Mouse (Mus musculus): ENCODE results near the gene Hcfc2. TPM values are rescaled to one million over a fixed set of nuclear protein-coding genes. Genes with fewer than 3 reads are reported as not detected.

The Hcfc2 gene
- total RNA-seq (2021) = 10 to 100 TPM; 27.9 to 28.5 TPM
- long read RNA-seq, experiment 1, partial matches to known transcripts = 2 of 6 reads
- long read RNA-seq, experiment 1, other reads (novel, unspliced or antisense) = 3 of 6 reads
- long read RNA-seq, experiment 2, partial matches to known transcripts = 5 of 13 reads
- long read RNA-seq, experiment 2, other reads (novel, unspliced or antisense) = 8 of 13 reads

DNA sequence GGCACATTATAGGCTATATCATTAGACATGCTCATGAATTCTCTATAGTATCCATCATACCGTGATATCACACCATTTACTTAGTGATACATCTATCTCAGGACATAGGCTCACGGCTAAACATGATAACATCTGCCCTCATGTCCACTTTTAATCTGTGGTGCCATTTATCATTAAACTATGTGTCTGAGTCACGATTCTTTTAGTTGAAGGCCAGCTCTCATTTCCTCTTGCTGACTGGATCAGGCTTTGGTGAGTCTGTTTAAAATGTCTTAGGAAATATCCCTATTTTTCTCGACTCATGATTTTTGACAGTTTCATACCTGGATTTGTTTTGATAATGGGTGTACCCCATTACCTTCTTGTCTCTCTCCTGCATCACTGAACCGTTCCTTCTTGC, at the start of gene Hcfc2:
Gene Hcfc2, plus strand, starts transcription at position 205 of the 400 bp plus-strand sequence.
- no peak for DNase-seq (ENCODE audit: low spot score in 2 of 2)

DNA sequence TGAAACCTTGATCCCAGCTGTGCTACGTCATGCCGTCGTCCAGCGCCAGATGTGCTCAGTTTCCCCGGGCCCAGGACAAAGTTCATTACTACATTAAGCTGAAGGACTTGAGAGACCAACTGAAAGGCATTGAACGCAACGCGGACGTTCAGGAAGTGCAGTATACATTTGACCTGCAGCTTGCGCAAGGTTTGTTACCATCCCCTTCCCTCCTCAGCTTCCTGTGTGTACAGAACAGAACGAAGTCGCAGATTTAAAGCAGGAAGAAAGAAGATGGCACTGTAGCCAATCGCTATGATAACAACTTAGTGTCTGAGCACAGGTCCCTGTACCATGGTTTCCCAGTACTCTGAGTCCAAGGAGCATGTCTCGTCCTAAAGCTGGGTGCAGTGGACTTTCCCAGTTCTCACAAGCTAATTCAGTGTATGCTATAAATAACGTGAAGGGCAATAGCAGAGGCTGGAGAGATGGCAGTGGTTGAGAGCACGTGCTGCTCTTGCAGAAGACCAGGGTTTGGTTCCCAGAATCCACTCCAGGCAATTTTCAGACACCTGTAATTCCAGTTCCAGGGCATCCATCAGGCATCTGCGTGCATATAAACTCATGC, 48.7 kb upstream of the Hcfc2 start:
- DNase-seq (ENCODE audit: low spot score in 2 of 2) = no peak

DNA sequence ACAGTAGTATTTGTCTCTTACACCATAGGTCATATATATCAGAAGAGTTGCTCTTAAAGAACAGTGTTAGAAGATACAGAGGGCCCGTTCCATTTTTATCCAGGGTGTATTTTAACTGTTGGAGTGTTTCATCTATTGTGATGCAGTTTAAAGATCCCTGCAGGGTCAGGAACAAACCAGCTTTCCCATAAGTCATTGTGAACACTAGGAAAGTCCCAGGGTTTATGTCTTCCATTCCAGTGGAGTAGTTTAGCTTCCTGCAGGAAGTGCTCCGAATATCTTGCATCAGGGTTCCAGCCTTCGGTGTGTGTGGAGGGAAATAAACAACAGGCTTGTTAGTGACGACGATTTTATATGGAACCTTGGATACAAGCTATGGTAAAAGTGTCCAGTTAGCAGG, 44.7 kb upstream of the Hcfc2 start:
- DNase-seq (ENCODE audit: low spot score in 2 of 2) = no peak

DNA sequence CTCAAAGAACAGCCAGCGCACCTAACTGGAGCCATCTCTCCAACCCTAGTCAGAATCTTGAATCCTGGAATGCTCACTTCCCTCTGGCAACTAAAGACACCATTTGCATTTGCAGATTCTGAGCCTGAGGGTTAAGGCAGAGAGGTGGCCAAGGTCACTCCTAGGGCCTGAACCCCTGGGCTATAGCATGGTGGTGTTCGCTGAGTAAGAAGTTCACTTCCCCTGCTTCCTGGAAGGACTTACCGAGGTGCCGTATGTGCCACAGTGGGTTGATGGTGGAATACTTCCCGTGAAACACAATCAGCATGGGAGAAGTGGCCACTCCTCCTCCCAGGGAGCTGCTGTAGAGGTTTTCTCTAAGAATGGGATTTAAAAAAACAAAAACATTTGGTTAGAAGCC, 43.3 kb upstream of the Hcfc2 start:
- DNase-seq (ENCODE audit: low spot score in 2 of 2) = no peak

DNA sequence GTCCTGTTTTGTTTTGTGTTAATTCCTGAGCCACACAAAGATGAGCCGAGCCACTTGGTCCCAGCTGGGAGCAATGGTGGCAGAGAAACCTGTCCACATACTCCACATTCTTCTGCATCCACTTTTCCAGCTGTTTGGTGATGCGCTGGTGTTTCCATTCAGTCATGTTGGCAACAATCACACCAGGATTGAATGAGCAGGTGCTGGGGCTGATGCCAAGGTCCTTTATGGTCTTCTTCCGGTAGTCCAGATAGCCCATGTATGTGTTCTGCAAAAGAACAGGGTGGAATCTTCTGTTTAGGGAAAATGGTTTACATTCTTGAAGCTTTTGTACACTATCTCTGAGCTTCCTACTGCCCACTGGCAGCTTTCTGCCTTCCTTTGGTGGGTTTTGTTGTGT, 41.4 kb upstream of the Hcfc2 start:
- DNase-seq (ENCODE audit: low spot score in 2 of 2) = no peak

DNA sequence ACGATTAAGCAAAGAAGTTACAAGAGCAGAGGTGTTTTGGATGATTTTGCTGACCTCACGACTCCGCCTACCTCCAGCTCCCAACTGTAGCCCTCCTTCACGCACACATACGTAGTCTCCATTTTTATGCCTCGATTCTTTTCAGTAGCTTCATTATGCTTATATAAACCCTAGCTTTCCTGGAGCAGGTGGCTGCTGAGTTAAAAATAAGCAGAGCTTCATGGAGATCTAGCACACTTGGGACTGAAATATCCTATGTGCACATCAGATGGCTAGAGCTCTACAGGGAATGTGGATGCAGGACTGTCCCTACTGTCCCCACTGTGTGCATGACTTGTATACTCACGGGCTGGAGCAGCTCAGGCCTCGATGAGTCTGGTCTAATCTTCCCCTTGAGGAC, 34.1 kb upstream of the Hcfc2 start:
- DNase-seq (ENCODE audit: low spot score in 2 of 2) = no peak

DNA sequence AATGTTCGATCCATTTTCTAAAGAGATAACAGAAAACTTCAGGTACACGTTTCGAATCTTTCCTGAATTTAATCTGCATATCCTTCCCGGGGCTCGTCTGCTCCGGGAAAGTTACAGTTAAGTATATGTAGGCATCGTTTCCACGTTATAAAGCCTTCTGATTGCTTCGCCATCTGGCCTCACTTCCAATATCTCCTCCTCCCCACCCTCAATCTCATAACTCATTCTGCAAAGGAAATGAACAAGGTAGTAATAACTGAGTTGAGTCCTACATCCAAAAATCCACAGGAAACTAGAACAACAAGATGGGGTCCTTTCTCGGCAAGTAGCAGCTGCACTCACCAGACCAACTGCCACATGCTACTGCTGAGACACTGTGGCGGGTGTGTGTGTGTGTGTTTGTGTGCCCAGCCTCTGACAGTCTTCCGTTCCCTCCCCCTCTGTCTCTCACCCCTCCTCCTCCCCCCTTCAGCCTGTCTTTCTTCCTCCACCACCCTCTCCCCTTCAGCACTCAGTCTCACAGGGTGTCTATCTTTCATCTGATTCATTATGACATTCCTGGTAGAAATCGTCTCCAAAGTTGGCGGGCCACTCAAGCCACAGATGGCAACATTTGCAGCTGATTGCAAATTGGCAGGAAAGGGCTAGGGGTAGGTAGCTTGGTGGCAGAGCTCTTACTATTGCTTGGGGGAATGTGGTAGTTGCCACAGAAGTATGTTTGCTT, 33.5 kb upstream of the Hcfc2 start:
- no peak for DNase-seq (ENCODE audit: low spot score in 2 of 2)

DNA sequence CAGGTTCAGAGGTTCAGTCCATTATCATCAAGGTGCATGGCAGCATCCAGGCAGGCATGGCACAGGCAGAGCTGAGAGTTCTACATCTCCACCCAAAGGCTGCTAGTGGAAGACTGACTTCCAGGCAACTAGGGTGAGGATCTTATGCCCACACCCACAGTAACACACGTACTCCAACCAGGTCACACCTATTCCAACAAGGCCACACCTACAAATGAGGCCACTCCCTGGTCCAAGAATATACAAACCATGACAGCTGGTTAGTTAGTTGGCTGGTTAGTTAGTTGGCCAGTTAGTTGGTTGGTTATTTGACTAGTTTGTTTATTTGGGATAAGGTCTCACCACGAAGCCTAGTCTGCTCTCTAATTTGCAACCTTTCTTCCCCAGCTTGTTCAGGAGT, 32.7 kb upstream of the Hcfc2 start:
- no peak for DNase-seq (ENCODE audit: low spot score in 2 of 2)

DNA sequence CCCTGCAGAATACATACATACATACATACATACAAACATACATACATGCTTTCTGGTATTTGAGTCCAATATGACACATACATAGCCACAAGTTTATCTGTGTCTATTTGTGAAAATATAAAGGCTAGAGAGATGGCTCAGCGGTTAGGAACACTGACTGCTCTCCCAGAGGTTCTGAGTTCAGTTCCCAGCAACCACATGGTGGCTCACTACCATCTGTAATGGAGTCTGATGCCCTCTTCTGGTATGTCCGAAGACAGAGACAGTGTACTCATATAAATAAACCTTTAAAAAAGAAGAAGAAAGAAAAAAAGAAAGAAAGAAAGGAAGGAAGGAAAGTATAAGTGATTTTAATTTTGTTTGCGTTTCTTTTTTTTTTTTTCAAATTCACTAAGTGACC, 30.0 kb upstream of the Hcfc2 start:
- no peak for DNase-seq (ENCODE audit: low spot score in 2 of 2)

DNA sequence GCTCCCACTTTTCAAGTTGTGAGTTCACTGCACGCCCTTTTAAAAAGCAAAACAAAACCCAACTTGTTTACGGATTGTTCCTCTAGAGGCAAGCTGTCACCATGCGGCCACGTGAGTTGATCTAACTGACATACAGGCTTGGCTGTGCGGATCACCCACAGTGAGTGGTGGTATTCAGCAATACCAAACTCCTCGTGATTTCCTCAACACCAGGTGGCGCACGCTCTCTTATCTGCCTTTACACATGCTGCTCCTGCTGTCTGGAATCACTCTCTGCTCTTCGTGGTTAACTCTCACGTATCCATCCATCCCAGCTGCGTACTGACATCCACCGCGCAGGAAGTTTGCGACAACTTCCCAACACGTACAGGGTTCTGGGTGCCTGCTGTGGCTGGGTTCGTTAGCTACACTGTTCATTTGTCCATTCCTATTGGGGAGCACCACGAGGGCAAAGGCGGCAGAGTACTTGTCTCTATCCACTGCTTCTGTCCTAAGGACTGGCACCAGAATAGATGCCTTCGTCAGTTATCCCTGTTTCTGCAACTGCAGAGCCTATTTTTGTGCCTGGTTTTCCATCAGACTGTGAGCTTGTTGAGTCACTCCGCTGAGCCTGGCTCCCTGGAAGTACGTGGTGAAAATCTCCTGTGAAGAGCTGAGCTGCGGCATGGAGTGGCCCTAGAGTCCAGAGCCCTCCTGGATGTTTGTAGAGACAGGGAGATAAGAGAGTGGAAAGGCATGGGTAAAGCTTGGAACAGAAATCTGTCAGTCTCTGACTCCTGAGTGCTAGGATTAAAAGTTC, 29.3 kb upstream of the Hcfc2 start:
- peak; percentile 38 to 64 for DNase-seq (ENCODE audit: low spot score in 2 of 2)

DNA sequence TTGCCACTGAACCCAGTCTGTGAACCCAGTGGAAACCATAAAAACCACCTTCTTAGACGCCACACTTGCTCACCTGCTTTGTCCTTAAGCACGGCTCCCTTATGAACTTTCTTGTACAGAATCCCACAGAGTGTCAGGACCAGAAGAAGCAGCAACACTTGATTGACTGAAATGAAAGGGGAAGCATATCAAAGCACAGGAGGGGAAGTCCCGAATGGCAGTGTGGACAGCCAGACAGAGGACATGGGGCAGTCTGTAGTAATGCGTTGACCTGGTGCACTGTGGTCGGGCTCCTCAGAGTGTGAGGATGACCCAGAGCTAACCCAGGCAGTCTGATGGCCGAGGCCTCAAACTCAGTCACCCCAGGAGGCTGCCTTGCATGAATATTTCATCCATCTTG, 25.8 kb upstream of the Hcfc2 start:
- no peak for DNase-seq (ENCODE audit: low spot score in 2 of 2)

DNA sequence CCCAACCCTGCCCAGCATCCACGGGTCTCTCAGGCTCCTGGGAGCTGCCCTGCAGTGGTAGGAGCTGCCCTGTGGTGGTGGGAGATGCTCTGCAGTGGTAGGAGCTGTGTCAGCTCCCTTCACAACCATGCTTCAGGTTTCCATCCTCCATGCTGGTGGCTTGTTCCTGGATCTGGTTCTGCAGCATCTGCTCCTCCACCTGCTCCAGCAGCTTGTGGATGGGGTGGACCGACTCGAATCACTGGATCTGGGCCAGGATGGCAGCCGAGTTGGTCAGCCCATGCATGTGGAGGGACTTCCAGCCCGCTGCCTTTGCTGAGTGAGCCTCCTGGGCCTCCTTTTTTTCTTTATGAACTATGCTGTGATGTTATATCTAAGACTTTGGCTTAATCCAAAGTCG, 19.0 kb upstream of the Hcfc2 start:
- DNase-seq (ENCODE audit: low spot score in 2 of 2) = no peak

DNA sequence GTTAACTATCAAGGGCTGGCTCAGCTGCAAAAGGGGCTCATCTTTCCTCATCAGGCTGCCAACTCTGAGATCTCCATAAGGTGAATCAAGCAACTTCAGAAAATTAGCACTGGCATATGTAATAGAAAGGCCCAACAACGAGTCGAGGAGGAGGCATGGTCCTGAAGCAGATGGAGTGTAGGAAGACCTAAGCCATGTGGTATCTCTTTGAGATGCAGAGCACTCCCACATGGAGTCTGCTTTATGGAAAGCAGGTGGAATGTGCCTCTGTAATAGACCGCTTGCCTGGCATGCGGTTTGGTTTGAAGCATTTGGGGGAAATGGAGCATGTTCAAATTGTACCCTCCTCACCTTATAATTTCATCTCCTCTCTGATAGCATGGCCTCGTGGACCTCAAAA, 15.2 kb upstream of the Hcfc2 start:
- DNase-seq (ENCODE audit: low spot score in 2 of 2) = no peak

DNA sequence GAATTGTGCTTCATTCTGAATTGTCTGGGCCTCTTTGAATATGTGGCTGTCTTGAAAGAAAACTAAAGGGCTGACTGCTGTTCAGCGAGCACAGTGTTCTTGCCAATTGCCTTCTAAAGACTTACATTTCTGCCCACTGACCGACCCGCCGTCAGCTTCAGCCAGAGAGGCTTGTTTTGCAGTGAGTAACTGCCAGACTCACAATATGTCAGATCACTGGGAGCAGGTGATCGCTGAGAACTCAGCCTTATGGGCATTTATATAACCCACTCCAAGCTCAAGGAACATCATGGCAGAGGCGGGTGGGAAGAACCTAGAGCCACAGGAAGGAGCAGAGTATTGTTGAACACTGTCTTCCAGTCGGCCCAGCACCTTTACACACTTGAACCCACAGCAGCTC, 14.3 kb upstream of the Hcfc2 start:
- no peak for DNase-seq (ENCODE audit: low spot score in 2 of 2)

DNA sequence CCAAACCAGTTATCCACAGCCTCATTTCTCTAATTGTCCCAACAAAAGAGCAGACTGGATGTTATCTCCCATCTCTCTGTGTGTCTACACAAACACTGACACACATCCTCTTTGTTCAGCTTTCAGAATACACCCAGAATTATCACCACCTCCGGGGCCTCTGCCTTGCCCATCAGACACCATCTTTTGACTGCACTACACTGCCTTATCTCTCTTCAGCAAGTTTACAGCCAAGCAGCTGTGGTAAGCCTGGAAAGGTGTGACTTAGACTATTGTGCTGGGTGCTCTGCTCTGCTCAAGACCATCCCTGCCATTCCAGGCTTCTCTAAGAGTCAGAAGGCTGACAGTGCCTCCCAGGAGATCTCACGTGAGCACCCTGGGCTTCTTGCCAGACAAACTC, 10.5 kb upstream of the Hcfc2 start:
- no peak for DNase-seq (ENCODE audit: low spot score in 2 of 2)

DNA sequence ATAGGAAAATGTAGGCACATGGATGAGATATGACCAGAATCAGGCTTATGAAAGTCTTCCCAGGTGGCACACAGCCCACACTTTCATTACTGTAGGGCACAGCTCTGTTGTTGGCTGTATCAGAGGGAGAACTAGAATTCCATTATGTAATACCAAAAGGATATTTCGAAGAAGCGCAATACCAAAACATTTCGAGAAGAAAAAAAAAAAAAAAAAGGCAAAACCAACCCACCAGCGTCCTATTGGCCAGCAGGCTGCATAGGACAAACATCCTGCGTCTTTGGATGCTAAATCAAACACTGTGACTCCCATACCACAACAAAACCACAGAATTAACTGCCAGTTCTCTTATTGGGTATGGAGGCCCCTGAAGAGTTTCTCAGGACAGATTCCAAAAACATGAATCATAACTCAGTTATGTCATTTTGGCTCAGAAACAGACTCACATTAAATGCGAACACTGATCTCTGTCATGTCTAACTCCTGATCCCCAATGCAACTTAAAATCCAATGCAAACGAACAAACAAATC, 6.2 kb upstream of the Hcfc2 start:
- DNase-seq (ENCODE audit: low spot score in 2 of 2) = no peak

DNA sequence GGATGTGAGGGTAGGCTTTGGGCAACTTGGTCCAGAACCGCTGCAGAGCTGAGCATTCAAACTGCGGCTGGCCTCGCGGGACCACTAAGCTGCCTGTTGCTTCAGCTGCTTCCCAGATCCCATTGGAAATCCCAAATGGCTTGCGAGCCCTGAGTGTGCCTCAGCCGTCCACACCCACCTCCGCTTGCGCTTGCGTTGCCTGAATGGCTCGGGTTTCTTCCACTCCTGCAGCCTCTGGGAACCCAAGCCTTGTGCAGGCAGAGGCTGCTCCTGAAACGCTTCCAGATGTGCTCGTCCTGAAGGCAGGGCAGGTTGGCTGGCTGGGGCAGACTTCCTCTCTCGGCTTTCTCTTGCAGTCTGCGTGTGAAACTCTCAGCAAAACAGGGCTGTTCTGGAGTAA, 5.5 kb upstream of the Hcfc2 start, which contains the start of gene Glt8d2:
Gene Glt8d2, minus strand, starts transcription at position 157 of the 400 bp plus-strand sequence.
- peak in 1 of 2 experiments; percentile 10 for DNase-seq (ENCODE audit: low spot score in 2 of 2)

DNA sequence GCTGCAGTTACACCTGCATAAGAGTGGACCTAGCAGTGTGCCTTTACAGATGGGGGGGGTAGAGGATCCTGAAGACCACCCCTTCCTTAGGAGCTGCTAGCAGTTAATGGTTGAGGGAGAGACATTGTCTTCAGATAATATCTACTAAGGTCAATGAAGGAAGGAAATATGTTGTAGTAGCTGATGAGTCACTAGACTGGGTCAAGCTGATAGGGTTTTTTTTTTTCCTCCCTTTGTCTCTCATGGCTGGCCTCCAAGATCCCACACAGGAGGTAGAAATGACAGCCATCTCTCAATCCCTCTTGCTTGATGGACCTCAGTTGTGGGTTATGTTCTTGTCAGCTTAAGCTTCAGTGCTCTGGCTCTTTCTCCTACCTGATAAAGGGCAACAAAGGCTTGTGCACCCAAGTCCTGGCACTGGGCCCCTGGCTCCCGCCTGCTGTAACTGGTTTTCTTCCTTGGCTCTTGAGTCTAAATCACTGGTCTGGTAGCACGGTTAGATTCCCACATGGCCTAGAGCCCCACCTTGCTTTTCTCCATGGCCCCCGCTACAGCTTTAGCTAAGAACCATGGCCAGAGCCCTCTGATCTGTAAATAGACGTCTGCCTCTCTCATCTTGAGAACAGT, 606 bp downstream of the Hcfc2 start:
- no peak for DNase-seq (ENCODE audit: low spot score in 2 of 2)

DNA sequence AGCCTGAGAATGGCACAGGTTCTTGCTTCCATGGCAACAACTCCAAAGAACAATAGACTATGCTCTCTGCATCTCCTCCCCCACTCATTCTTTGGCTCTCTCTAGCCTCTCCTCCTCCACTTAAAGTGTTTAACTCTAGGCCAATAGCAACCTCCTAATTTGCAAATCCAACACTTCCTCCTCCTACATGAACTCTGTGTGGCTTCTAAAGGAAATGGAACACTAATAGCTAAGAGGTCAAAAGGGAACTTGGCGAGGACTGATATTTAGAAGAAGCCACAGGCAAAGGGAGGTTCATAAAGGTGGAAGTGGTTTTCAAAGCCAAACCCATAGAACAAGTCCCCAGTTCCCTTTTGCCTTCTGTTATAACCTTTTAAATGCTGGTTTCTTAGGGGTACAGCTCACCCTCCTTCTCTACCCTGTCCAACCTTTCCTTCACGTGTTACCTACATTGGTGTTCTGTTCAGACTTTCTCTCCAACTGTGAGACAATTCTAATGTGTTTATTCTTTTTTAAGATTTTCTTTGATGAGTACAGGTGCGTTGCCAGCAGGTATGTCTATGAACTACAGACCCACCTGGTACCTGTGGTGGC, 1.4 kb downstream of the Hcfc2 start:
- DNase-seq (ENCODE audit: low spot score in 2 of 2) = no peak

DNA sequence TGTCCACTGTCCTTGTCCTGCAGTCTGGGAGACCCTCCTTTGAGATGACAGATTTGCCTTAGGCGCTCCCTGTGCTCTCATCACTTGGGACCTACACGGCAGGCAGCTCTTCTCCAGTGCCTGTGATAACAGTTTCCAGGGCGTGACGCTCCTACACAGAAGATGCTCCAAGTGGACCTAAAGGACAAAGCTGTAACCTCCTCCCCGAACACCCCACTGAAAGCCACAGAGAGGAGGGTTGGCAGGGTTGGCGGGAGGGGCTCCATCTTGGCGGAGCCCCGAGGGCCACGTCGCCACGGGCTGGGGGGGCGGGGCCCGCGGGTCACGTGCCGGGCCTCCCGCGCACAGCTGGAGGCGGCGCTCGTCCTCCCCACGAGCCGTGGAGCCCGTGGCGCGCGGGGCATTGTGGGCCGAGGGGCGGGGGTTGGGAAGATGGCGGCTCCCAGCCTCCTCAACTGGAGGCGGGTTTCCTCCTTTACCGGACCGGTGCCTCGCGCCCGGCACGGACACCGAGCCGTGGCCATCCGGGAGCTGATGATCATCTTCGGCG, 2.8 kb downstream of the Hcfc2 start:
- peak; percentile 82 to 89 for DNase-seq (ENCODE audit: low spot score in 2 of 2)

Measured in adrenal gland, postnatal 4 days (tissue).